Mouse (Mus musculus): Measurements from ENCODE around the gene Aox2. TPM values are rescaled to one million over a fixed set of nuclear protein-coding genes. Genes with fewer than 3 reads are reported as not detected.

Gene Aox2
- polyA plus RNA-seq, 1 experiment = 0.02 TPM

DNA sequence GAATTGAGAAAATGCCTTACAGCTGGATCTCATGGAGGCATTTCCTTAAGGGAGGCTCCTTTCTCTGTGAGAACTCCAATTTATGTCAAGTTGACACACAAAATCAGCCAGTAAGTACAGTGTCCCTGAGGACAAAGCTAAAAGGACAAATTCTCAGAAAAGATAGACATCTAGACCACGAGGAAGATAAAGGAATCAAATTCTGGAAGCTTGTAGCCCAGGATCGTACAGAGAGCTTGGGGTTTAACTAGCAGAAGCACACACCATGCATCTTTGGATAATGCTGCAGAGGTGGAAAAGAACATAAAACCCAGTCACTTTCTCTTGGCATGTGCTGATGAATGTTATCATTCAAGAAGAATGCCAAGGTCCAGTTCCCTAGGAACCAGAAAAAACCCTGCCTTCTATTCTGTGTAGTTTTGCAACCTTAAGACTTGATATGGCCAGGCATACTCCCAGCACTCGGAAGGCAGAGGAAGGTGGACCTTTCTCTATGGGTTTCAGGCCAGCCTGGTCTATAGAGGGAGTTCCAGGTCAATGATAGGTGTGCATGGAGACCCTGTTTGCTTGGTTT, 97.5 kb downstream of the Aox2 start:
- TF ChIP-seq CTCF (IDR thresholded peaks at IDR 0.05; ENCODE audit: extremely low read depth, insufficient read depth, insufficient read length, insufficient replicate concordance) (no peak), POLR2A (IDR thresholded peaks at IDR 0.05; ENCODE audit: low read depth, low read length) (no peak)
- WGBS = 72% methylated on average over 3 of the region's 3 CpGs

GRCm38 (mm10) chr1:58382586-58383281, 104.6 kb downstream of the Aox2 start:
- no peaks in the 10 kb centered on the region for H3K36me3 ChIP-seq (ENCODE audit: control insufficient read depth, insufficient read depth, low read length)
- no peak overlapping the region for H3K27ac ChIP-seq (ENCODE audit: insufficient read depth, low read length)

More for the DNA sequence above, 97.5 kb downstream of the Aox2 start:
- no peaks in the 10 kb centered on the region; the same call in 1 of the 2 replicates for H3K4me1 ChIP-seq (ENCODE audit: control insufficient read depth, insufficient read depth, insufficient read length)
- H3K4me3 ChIP-seq (ENCODE audit: extremely low read depth, insufficient read depth, insufficient read length) = no peak overlapping the region
- H3K36me3 ChIP-seq (ENCODE audit: control insufficient read depth, insufficient read depth, low read length) = no peaks in the 10 kb centered on the region
- DNase-seq (ENCODE audit: low read depth in 1 of 2, low spot score in 2 of 2) = no peak
- H3K27ac ChIP-seq (ENCODE audit: insufficient read depth, low read length) = no peak overlapping the region
- H3K27me3 ChIP-seq (ENCODE audit: control insufficient read depth, insufficient read depth, low read length) = no peaks in the 10 kb centered on the region

DNA sequence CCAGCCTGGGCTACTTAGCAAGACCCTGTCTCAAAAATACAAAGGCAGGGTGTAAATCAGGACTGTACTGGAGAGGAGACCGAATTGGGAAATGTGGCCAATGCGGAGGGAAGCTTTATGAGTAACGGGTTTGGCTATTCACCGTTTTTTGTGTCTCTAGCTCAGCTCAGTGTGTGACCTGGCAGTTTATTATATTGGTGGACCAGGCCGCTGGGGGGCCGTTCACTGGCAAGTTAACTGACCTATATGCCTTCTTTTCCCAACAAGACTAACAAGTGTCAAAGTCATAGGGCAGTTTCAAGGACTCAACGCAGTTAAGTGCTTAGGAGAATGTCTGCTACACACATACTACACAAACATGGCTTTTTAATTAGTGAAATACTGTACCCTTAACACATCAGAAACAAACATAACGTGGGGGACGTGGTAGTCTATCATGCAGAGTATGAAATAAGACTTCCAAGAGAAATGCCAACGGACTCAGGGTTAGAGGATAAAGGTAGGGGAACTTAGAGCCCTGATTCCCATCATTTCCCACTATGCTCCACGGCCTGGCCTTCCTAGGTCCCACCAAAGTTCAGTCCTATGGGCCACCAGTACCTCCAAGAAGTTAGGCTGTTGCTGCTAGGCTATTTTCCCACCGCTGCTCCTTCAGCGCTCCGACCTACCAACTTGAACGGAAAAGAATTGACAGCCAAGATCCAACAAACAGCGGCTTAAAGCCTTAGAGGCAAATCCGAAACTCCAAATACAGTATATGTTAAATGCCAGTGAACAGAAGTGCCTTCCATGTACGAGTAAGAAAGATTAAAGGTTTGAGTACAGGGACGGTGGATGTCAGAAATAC, 113.5 kb downstream of the Aox2 start:
- no peaks in the 10 kb centered on the region for H3K4me1 ChIP-seq (ENCODE audit: control insufficient read depth, insufficient read depth, insufficient read length)
- H3K4me3 ChIP-seq (ENCODE audit: extremely low read depth, insufficient read depth, insufficient read length) = peak overlapping the region; percentile 99
- 48% methylated on average over 19 of the region's 19 CpGs for WGBS
- H3K27ac ChIP-seq (ENCODE audit: insufficient read depth, low read length) = no peak overlapping the region
- TF ChIP-seq POLR2A (IDR thresholded peaks at IDR 0.05; ENCODE audit: low read depth, low read length) = no peak
- DNase-seq (ENCODE audit: low read depth in 1 of 2, low spot score in 2 of 2) = no peak
- peaks cover 7% of the 10 kb centered on the region for H3K36me3 ChIP-seq (ENCODE audit: control insufficient read depth, insufficient read depth, low read length)
- 0 out of 2 replicates have a peak, but pooled peaks cover 1% of the 10 kb centered on the region for H3K27me3 ChIP-seq (ENCODE audit: control insufficient read depth, insufficient read depth, low read length)

More at GRCm38 (mm10) chr1:58382586-58383281, 104.6 kb downstream of the Aox2 start:
- DNase-seq (ENCODE audit: low read depth in 1 of 2, low spot score in 2 of 2) = no peak
- 92% methylated on average over 5 of the region's 5 CpGs for WGBS
- no peak for TF ChIP-seq POLR2A (IDR thresholded peaks at IDR 0.05; ENCODE audit: low read depth, low read length)
- no peak for TF ChIP-seq CTCF (IDR thresholded peaks at IDR 0.05; ENCODE audit: extremely low read depth, insufficient read depth, insufficient read length, insufficient replicate concordance)
- H3K27me3 ChIP-seq (ENCODE audit: control insufficient read depth, insufficient read depth, low read length) = no peaks in the 10 kb centered on the region
- no peak overlapping the region for H3K4me3 ChIP-seq (ENCODE audit: extremely low read depth, insufficient read depth, insufficient read length)
- no peaks in the 10 kb centered on the region; the same call in 1 of the 2 replicates for H3K4me1 ChIP-seq (ENCODE audit: control insufficient read depth, insufficient read depth, insufficient read length)

DNA sequence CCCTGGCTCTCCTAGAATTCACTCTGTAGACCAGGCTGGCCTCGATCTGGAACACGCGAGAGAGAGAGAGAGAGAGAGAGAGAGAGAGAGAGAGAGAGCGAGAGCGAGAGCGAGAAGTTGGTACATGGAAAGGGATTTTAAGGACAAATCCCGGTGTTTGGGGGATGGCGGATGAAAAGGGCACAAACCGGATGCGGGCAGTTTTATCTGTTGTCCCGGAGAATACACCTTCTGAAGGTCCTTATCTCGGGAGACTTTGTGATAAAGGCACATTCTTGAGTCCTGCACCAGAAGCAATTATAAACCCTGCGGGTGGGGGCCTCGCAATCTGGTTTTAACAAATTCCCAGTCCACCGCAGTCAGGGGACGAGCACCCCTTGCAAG, 114.1 kb downstream of the Aox2 start:
- H3K4me3 ChIP-seq (ENCODE audit: extremely low read depth, insufficient read depth, insufficient read length) = peak overlapping the region; percentile 99
- H3K36me3 ChIP-seq (ENCODE audit: control insufficient read depth, insufficient read depth, low read length) = peaks cover 7% of the 10 kb centered on the region

DNA sequence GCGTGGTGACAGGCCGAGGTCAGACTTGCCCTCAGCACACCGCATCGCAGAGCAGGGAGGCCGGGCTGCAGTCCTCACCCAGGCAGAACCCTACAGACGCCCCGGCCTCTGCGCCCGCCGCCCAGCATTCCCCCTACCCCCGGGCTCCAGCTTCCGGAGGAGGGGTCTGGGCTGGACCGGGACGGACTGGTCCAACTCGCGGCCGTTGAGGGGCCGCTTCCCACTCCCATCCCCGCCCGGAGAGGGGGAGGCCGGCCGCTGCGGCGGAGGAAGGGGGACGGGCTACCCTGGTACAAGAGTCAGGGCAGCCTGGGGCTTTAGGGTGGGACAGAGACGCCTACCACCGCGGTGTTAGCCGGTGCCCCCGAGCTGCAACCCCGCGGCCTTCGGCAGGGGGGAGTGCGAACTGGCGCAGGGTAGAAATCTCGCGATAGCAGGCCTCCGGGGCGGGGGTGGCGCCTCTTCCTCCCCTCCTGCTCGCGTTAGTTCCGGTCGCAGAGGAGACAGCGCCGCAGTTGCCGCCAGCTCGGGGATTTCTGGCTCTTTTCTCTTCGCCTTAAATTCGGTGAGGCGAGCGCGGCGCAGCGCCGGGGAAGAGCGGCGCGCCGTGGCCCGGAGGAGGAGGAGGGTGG, 114.6 kb downstream of the Aox2 start, which contains the start of gene Bzw1:
Bzw1 (plus strand) TSS at position 247 of the 632 bp plus-strand sequence.
- no peaks in the 10 kb centered on the region for H3K4me1 ChIP-seq (ENCODE audit: control insufficient read depth, insufficient read depth, insufficient read length)
- H3K27ac ChIP-seq (ENCODE audit: insufficient read depth, low read length) = peak within 1 kb of the TSS; percentile 100
- under 1% methylated on average over 51 of the region's 61 CpGs for WGBS
- peaks cover 9% of the 10 kb centered on the region for H3K36me3 ChIP-seq (ENCODE audit: control insufficient read depth, insufficient read depth, low read length)
- H3K4me3 ChIP-seq (ENCODE audit: extremely low read depth, insufficient read depth, insufficient read length) = peak within 1 kb of the TSS; percentile 99
- no peak for TF ChIP-seq CTCF (IDR thresholded peaks at IDR 0.05; ENCODE audit: extremely low read depth, insufficient read depth, insufficient read length, insufficient replicate concordance)
- TF ChIP-seq POLR2A (IDR thresholded peaks at IDR 0.05; ENCODE audit: low read depth, low read length) = peak; percentile 82
- 0 out of 2 replicates have a peak, but pooled peaks cover 1% of the 10 kb centered on the region for H3K27me3 ChIP-seq (ENCODE audit: control insufficient read depth, insufficient read depth, low read length)
- DNase-seq (ENCODE audit: low read depth in 1 of 2, low spot score in 2 of 2) = peak; percentile 86 to 92

More for the DNA sequence above, 114.1 kb downstream of the Aox2 start:
- DNase-seq (ENCODE audit: low read depth in 1 of 2, low spot score in 2 of 2) = no peak
- Histone ChIP-seq H3K27me3 (ENCODE audit: control insufficient read depth, insufficient read depth, low read length) (0 out of 2 replicates have a peak, but pooled peaks cover 1% of the 10 kb centered on the region), H3K27ac (ENCODE audit: insufficient read depth, low read length) (peak overlapping the region; percentile 100), H3K4me1 (ENCODE audit: control insufficient read depth, insufficient read depth, insufficient read length) (no peaks in the 10 kb centered on the region)
- TF ChIP-seq POLR2A (IDR thresholded peaks at IDR 0.05; ENCODE audit: low read depth, low read length) (no peak), CTCF (IDR thresholded peaks at IDR 0.05; ENCODE audit: extremely low read depth, insufficient read depth, insufficient read length, insufficient replicate concordance) (no peak)
- under 1% methylated on average over 16 of the region's 16 CpGs for whole genome bisulfite sequencing
